Mouse (Mus musculus): ENCODE results near the gene Sltm. TPM values are rescaled to one million over a fixed set of nuclear protein-coding genes. Genes with fewer than 3 reads are reported as not detected.

The Sltm gene
- total and polyA plus RNA-seq, 3 experiments = 44.0 to 70.0 (median 62.3) TPM

DNA sequence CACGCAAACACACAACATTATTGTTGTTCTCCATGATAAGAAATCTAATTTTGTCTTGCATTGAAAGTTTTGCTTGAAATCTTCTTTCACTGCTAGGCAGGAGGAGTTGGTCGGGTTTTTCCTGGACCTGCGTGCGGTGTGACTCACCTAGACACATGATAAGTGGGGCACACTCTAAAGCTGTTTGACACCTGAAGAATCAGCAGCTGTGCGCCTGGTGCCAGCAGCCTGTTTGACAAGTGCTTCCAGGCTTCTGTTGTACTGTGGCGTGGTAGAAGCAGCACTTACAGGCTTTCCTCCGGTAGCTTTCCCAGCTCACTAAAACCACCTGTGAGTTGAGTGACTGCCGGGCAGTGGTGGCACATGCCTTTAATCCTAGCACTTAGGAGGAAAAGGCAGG, 27.8 kb downstream of the Sltm start:
- no peak for DNase-seq (ENCODE audit: low read depth, low spot score)
- Histone ChIP-seq H3K27me3 (ENCODE audit: control insufficient read depth in 1 of 2, insufficient read depth in 2 of 2, low read length in 2 of 2) (no peaks in the 10 kb centered on the region), H3K9me3 (replicated peaks; ENCODE audit: insufficient read depth, low read length) (no peaks in the 10 kb centered on the region), H3K27ac (ENCODE audit: control insufficient read depth, low read depth, low read length) (no peak overlapping the region), H3K79me2 (ENCODE audit: control insufficient read depth, insufficient read depth, low read length, poor library complexity) (no peaks in the 10 kb centered on the region), H3K4me3 (ENCODE audit: control insufficient read depth in 1 of 2, insufficient read depth in 1 of 2, low read depth in 2 of 2, low read length in 2 of 2) (no peak overlapping the region), H3K36me3 (ENCODE audit: control insufficient read depth in 1 of 2, insufficient read depth in 2 of 2, low read length in 2 of 2) (peaks cover 4 to 56% of the 10 kb centered on the region in 2 experiments), H3K4me1 (ENCODE audit: control insufficient read depth in 1 of 2, insufficient read depth in 2 of 2, low read length in 2 of 2) (no peaks in the 10 kb centered on the region), H3K9ac (ENCODE audit: control insufficient read depth, low read depth, low read length, poor library complexity, severe bottlenecking) (no peak overlapping the region)
- TF ChIP-seq MAZ (IDR thresholded peaks at IDR 0.05; ENCODE audit: low read depth, low read length) (no peak), USF2 (IDR thresholded peaks at IDR 0.05; ENCODE audit: borderline replicate concordance in 1 of 2, insufficient read depth in 1 of 2, low read depth in 1 of 2, low read length in 2 of 2) (no peak), NELFE (IDR thresholded peaks at IDR 0.05; ENCODE audit: low read depth, low read length) (no peak), GABPA (IDR thresholded peaks at IDR 0.05; ENCODE audit: low read depth, low read length) (no peak), MAFK (IDR thresholded peaks at IDR 0.05; ENCODE audit: borderline replicate concordance, low read depth, low read length) (no peak), BHLHE40 (IDR thresholded peaks at IDR 0.05; ENCODE audit: borderline replicate concordance, low read depth, low read length) (no peak), MYB (IDR thresholded peaks at IDR 0.05; ENCODE audit: low read depth, low read length) (no peak), RCOR1 (IDR thresholded peaks at IDR 0.05; ENCODE audit: low read depth, low read length) (no peak), SMC3 (IDR thresholded peaks at IDR 0.05; ENCODE audit: low read depth, low read length) (no peak), MYC (IDR thresholded peaks at IDR 0.05; ENCODE audit: low read depth, low read length) (no peak), RAD21 (IDR thresholded peaks at IDR 0.05; ENCODE audit: low read depth, low read length) (no peak), CTCF (IDR thresholded peaks at IDR 0.05 in 2 of 3, conservative IDR thresholded peaks at IDR 0.05 in 1 of 3; ENCODE audit: control insufficient read depth in 1 of 3, insufficient read depth in 1 of 3, low read depth in 2 of 3, low read length in 3 of 3, poor library complexity in 1 of 3, severe bottlenecking in 1 of 3) (no peak), ZC3H11A (IDR thresholded peaks at IDR 0.05; ENCODE audit: low read depth, low read length) (no peak), POLR2AphosphoS5 (IDR thresholded peaks at IDR 0.05; ENCODE audit: borderline replicate concordance, low read depth, low read length) (no peak), E2F4 (IDR thresholded peaks at IDR 0.05; ENCODE audit: borderline replicate concordance, low read depth, low read length) (no peak), CHD2 (IDR thresholded peaks at IDR 0.05; ENCODE audit: low read length) (no peak)

DNA sequence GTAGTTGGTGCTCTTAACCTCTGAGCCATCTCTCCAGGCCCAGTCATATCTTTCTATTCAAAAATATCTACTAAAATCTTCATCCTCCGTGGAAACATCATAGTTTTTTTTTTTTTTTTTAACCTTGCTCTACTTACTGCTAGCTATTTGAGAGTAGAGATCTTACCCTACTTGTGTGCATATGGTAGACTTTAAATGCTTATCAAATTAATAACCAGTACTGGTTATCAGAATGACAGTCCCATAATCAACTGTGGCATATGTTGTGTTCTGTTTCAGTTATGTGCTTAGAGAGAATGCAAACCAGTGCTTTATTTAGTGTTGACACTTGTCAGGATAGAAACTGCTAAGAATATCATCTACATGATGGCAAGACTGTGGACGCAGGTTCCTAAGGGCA, 35.6 kb downstream of the Sltm start:
- Histone ChIP-seq H3K4me1 (ENCODE audit: control insufficient read depth in 1 of 2, insufficient read depth in 2 of 2, low read length in 2 of 2) (peaks cover 0 to 4% of the 10 kb centered on the region in 2 experiments; a peak in 1 of 4 replicates), H3K27me3 (ENCODE audit: control insufficient read depth in 1 of 2, insufficient read depth in 2 of 2, low read length in 2 of 2) (no peaks in the 10 kb centered on the region), H3K36me3 (ENCODE audit: control insufficient read depth in 1 of 2, insufficient read depth in 2 of 2, low read length in 2 of 2) (peaks cover 31 to 54% of the 10 kb centered on the region in 2 experiments), H3K79me2 (ENCODE audit: control insufficient read depth, insufficient read depth, low read length, poor library complexity) (no peaks in the 10 kb centered on the region; the same call in 1 of the 2 replicates), H3K9me3 (replicated peaks; ENCODE audit: insufficient read depth, low read length) (no peaks in the 10 kb centered on the region), H3K4me3 (ENCODE audit: control insufficient read depth in 1 of 2, insufficient read depth in 1 of 2, low read depth in 2 of 2, low read length in 2 of 2) (no peak overlapping the region), H3K27ac (ENCODE audit: control insufficient read depth, low read depth, low read length) (no peak overlapping the region), H3K9ac (ENCODE audit: control insufficient read depth, low read depth, low read length, poor library complexity, severe bottlenecking) (no peak overlapping the region)
- TF ChIP-seq EP300 (IDR thresholded peaks at IDR 0.05; ENCODE audit: low read depth in 1 of 2, low read length in 2 of 2) (peak; percentile 40 to 63; a peak in 3 of 4 replicates), BHLHE40 (IDR thresholded peaks at IDR 0.05; ENCODE audit: borderline replicate concordance, low read depth, low read length) (no peak), SIN3A (IDR thresholded peaks at IDR 0.05; ENCODE audit: low read length) (no peak), GATA1 (IDR thresholded peaks at IDR 0.05; ENCODE audit: low read depth, low read length) (0 out of 2 replicates have a peak, but pooled peaks have one; percentile 29)
- no peak for DNase-seq (ENCODE audit: low read depth, low spot score)
